Mouse (Mus musculus) E14TG2a.4 (cell line): ENCODE data around the gene Rnft2.

Experiments used
- CTCF ChIP-seq: conservative IDR thresholded peaks from 2 replicates; pipeline ENCODE4 v1.5.1; 2014; ENCODE audit warnings: low read length
- NANOG ChIP-seq: IDR thresholded peaks from 2 replicates; pipeline ENCODE4 v1.6.1; 2014; ENCODE audit warnings: borderline replicate concordance, low read length, mixed read lengths
- POU5F1 ChIP-seq: IDR thresholded peaks from 2 replicates; pipeline ENCODE4 v1.6.1; 2014; ENCODE audit warnings: low read length, borderline replicate concordance

- TF ChIP-seq CTCF: no peak
- no peak for TF ChIP-seq POU5F1
- TF ChIP-seq NANOG: no peak
These were observed 27.5 kb downstream of the Rnft2 start for GRCm38 (mm10) chr5:118217410-118217809.
